Mouse (Mus musculus): ENCODE measurements around the gene Sf3b1. TPM values are rescaled to one million over a fixed set of nuclear protein-coding genes. Genes with fewer than 3 reads are reported as not detected.
"Not testable (repeated sequence)": the region's sequence is repeated elsewhere in the genome, so short reads cannot be mapped to it uniquely, and the experiment has no call there.

Gene Sf3b1
- polyA plus RNA-seq, 1 experiment, result 39.0 TPM

- 18% methylated on average over 11 of the region's 11 CpGs for WGBS
- TF ChIP-seq CTCF (IDR thresholded peaks at IDR 0.05; ENCODE audit: extremely low read depth, insufficient read depth, insufficient read length, insufficient replicate concordance) (no peak), POLR2A (IDR thresholded peaks at IDR 0.05; ENCODE audit: low read depth, low read length) (peak; percentile 86)
- Histone ChIP-seq H3K36me3 (ENCODE audit: control insufficient read depth, insufficient read depth, low read length) (no peaks in the 10 kb centered on the region), H3K27me3 (ENCODE audit: control insufficient read depth, insufficient read depth, low read length) (no peaks in the 10 kb centered on the region), H3K4me3 (ENCODE audit: extremely low read depth, insufficient read depth, insufficient read length) (peak overlapping the region; percentile 44), H3K27ac (ENCODE audit: insufficient read depth, low read length) (peak overlapping the region; percentile 87), H3K4me1 (ENCODE audit: control insufficient read depth, insufficient read depth, insufficient read length) (peaks cover 15% of the 10 kb centered on the region; the same call in 1 of the 2 replicates)
- DNase-seq (ENCODE audit: low read depth in 1 of 2, low spot score in 2 of 2), result peak; percentile 57 to 61
Observed at GRCm38 (mm10) chr1:55028512-55029249, 1.4 kb upstream of the Sf3b1 start.

GRCm38 (mm10) chr1:55027966-55028365 lies 685 bp upstream of the Sf3b1 start:
- no peak for DNase-seq (ENCODE audit: low read depth in 1 of 2, low spot score in 2 of 2)
- Histone ChIP-seq H3K27me3 (ENCODE audit: control insufficient read depth, insufficient read depth, low read length) (no peaks in the 10 kb centered on the region), H3K4me1 (ENCODE audit: control insufficient read depth, insufficient read depth, insufficient read length) (peaks cover 18% of the 10 kb centered on the region; the same call in 1 of the 2 replicates), H3K36me3 (ENCODE audit: control insufficient read depth, insufficient read depth, low read length) (no peaks in the 10 kb centered on the region), H3K27ac (ENCODE audit: insufficient read depth, low read length) (peak overlapping the region; percentile 87), H3K4me3 (ENCODE audit: extremely low read depth, insufficient read depth, insufficient read length) (no peak overlapping the region)
- TF ChIP-seq POLR2A (IDR thresholded peaks at IDR 0.05; ENCODE audit: low read depth, low read length) (no peak), CTCF (IDR thresholded peaks at IDR 0.05; ENCODE audit: extremely low read depth, insufficient read depth, insufficient read length, insufficient replicate concordance) (no peak)
- 76% methylated on average over 1 of the region's 1 CpGs for WGBS

- Histone ChIP-seq H3K27me3 (ENCODE audit: control insufficient read depth, insufficient read depth, low read length) (no peaks in the 10 kb centered on the region), H3K4me3 (ENCODE audit: extremely low read depth, insufficient read depth, insufficient read length) (peak overlapping the region; percentile 98), H3K36me3 (ENCODE audit: control insufficient read depth, insufficient read depth, low read length) (no peaks in the 10 kb centered on the region), H3K4me1 (ENCODE audit: control insufficient read depth, insufficient read depth, insufficient read length) (peaks cover 18% of the 10 kb centered on the region; the same call in 1 of the 2 replicates), H3K27ac (ENCODE audit: insufficient read depth, low read length) (peak overlapping the region; percentile 100)
- WGBS, result under 1% methylated on average over 55 of the region's 55 CpGs
- peak in 1 of 2 experiments; percentile 40 for DNase-seq (ENCODE audit: low read depth in 1 of 2, low spot score in 2 of 2)
- TF ChIP-seq POLR2A (IDR thresholded peaks at IDR 0.05; ENCODE audit: low read depth, low read length) (no peak), CTCF (IDR thresholded peaks at IDR 0.05; ENCODE audit: extremely low read depth, insufficient read depth, insufficient read length, insufficient replicate concordance) (no peak)
Observed at GRCm38 (mm10) chr1:55026444-55027252, 633 bp downstream of the Sf3b1 start.

- no peak for DNase-seq (ENCODE audit: low read depth in 1 of 2, low spot score in 2 of 2)
- H3K4me1 ChIP-seq (ENCODE audit: control insufficient read depth, insufficient read depth, insufficient read length), result peaks cover 14% of the 10 kb centered on the region; the same call in 1 of the 2 replicates
- H3K4me3 ChIP-seq (ENCODE audit: extremely low read depth, insufficient read depth, insufficient read length), result peak overlapping the region; percentile 98
- TF ChIP-seq POLR2A (IDR thresholded peaks at IDR 0.05; ENCODE audit: low read depth, low read length), result no peak
- no peak for TF ChIP-seq CTCF (IDR thresholded peaks at IDR 0.05; ENCODE audit: extremely low read depth, insufficient read depth, insufficient read length, insufficient replicate concordance)
- H3K36me3 ChIP-seq (ENCODE audit: control insufficient read depth, insufficient read depth, low read length), result no peaks in the 10 kb centered on the region
- peak overlapping the region; percentile 100; the same call in 1 of the 2 replicates for H3K27ac ChIP-seq (ENCODE audit: insufficient read depth, low read length)
- WGBS, result 0% methylated on average over 10 of the region's 10 CpGs
- no peaks in the 10 kb centered on the region for H3K27me3 ChIP-seq (ENCODE audit: control insufficient read depth, insufficient read depth, low read length)
Observed at GRCm38 (mm10) chr1:55025656-55026430, 1.4 kb downstream of the Sf3b1 start.

- TF ChIP-seq POLR2A (IDR thresholded peaks at IDR 0.05; ENCODE audit: low read depth, low read length), result no peak
- TF ChIP-seq CTCF (IDR thresholded peaks at IDR 0.05; ENCODE audit: extremely low read depth, insufficient read depth, insufficient read length, insufficient replicate concordance), result no peak
- H3K27ac ChIP-seq (ENCODE audit: insufficient read depth, low read length), result no peak overlapping the region
- peaks cover 10% of the 10 kb centered on the region for H3K4me1 ChIP-seq (ENCODE audit: control insufficient read depth, insufficient read depth, insufficient read length)
- peaks cover 11% of the 10 kb centered on the region for H3K36me3 ChIP-seq (ENCODE audit: control insufficient read depth, insufficient read depth, low read length)
- DNase-seq (ENCODE audit: low read depth in 1 of 2, low spot score in 2 of 2), result no peak
- H3K27me3 ChIP-seq (ENCODE audit: control insufficient read depth, insufficient read depth, low read length), result no peaks in the 10 kb centered on the region
- no peak overlapping the region for H3K4me3 ChIP-seq (ENCODE audit: extremely low read depth, insufficient read depth, insufficient read length)
Observed at GRCm38 (mm10) chr1:55021907-55022306, 5.4 kb downstream of the Sf3b1 start.

GRCm38 (mm10) chr1:55012513-55012912 lies 14.8 kb downstream of the Sf3b1 start:
- no peak overlapping the region for H3K4me3 ChIP-seq (ENCODE audit: extremely low read depth, insufficient read depth, insufficient read length)
- H3K4me1 ChIP-seq (ENCODE audit: control insufficient read depth, insufficient read depth, insufficient read length), result no peaks in the 10 kb centered on the region
- TF ChIP-seq POLR2A (IDR thresholded peaks at IDR 0.05; ENCODE audit: low read depth, low read length) (no peak), CTCF (IDR thresholded peaks at IDR 0.05; ENCODE audit: extremely low read depth, insufficient read depth, insufficient read length, insufficient replicate concordance) (no peak)
- DNase-seq (ENCODE audit: low read depth in 1 of 2, low spot score in 2 of 2), result no peak
- H3K36me3 ChIP-seq (ENCODE audit: control insufficient read depth, insufficient read depth, low read length), result peaks cover 38% of the 10 kb centered on the region
- WGBS, result 42% methylated on average over 3 of the region's 3 CpGs
- H3K27ac ChIP-seq (ENCODE audit: insufficient read depth, low read length), result no peak overlapping the region
- H3K27me3 ChIP-seq (ENCODE audit: control insufficient read depth, insufficient read depth, low read length), result no peaks in the 10 kb centered on the region

- not testable (repeated sequence) for H3K27me3 ChIP-seq (ENCODE audit: control insufficient read depth, insufficient read depth, low read length); H3K4me3 ChIP-seq (ENCODE audit: extremely low read depth, insufficient read depth, insufficient read length); DNase-seq (ENCODE audit: low read depth in 1 of 2, low spot score in 2 of 2); H3K27ac ChIP-seq (ENCODE audit: insufficient read depth, low read length); H3K4me1 ChIP-seq (ENCODE audit: control insufficient read depth, insufficient read depth, insufficient read length)
- H3K36me3 ChIP-seq (ENCODE audit: control insufficient read depth, insufficient read depth, low read length), result peaks cover 39% of the 10 kb centered on the region
- WGBS, result 81% methylated on average over 2 of the region's 2 CpGs
Observed at GRCm38 (mm10) chr1:55008313-55008712, 19.0 kb downstream of the Sf3b1 start.

Data from spleen, adult 2 months (tissue).